Mouse (Mus musculus): ENCODE data around the gene Dnajc4. TPM values are rescaled to one million over a fixed set of nuclear protein-coding genes. Genes with fewer than 3 reads are reported as not detected.
A peak's percentile ranks its signal among the peaks of the same experiment; 100 is the strongest.

Gene Dnajc4
- polyA plus RNA-seq, 1 experiment = 36.7 TPM

- DNase-seq (ENCODE audit: extremely low spot score in 1 of 2, low spot score in 1 of 2) = peak in 1 of 2 experiments; percentile 74
Observed at GRCm38 (mm10) chr19:6950613-6951153, 41.7 kb downstream of the Dnajc4 start.

DNA sequence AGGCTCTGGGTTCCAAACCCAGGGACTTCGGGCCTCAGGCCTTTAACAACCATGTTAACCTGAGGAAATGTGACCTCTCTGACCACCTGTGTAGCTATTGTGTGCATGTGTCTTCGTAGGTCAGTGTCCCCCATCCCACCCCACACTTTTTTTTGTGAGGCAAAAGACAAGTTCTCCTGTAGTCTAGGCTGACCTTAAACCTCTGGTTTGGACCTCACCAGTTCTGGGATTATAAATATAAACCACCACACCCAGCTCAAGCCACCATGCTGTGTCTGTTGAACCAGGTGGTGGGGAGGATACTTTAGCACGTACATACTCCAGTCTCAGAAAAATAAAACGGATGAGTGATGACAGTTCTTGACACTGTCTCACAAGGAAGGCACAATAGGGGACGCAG lies 42.4 kb downstream of the Dnajc4 start:
- no peak for DNase-seq (ENCODE audit: extremely low spot score in 1 of 2, low spot score in 1 of 2)

DNA sequence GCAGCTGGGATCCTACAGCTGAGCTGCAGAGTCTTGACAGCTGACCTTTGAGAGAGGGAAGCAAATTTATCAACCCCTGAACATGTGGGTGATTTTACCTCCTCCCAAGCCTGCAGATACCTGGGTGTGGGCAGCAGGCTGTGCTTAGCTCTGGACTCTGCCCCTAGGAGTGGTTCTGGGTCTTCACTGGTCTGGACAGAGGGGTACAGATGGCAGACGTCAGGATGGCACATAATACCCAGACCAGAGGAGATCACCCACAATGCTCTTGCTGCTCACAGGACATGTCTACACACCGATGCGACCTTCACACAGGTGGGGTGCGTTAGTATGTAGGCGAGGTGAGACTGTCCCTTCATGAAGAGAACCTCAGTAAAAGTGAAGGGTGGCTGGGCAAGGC lies 42.8 kb downstream of the Dnajc4 start:
- no peak for DNase-seq (ENCODE audit: extremely low spot score in 1 of 2, low spot score in 1 of 2)

DNA sequence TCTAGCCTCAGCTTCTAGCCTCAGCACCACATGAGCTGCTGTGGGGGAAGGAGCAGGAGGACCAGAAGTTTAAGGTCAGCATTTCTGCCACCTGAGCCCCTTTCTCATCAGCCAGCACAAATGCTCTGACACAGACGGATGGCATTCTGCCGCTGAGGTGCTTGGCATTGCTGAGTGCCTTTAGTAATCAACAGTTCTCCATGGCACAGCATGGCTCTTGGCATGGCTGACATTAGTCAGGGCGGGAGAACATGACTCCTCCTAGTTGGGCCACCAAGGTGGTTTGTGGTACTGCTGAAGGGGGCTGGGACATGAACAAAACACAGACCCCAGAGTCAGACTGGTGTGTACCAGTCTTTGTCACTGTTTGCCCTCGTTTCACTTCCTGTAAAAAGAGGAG lies 44.2 kb downstream of the Dnajc4 start:
- no peak for DNase-seq (ENCODE audit: extremely low spot score in 1 of 2, low spot score in 1 of 2)

DNA sequence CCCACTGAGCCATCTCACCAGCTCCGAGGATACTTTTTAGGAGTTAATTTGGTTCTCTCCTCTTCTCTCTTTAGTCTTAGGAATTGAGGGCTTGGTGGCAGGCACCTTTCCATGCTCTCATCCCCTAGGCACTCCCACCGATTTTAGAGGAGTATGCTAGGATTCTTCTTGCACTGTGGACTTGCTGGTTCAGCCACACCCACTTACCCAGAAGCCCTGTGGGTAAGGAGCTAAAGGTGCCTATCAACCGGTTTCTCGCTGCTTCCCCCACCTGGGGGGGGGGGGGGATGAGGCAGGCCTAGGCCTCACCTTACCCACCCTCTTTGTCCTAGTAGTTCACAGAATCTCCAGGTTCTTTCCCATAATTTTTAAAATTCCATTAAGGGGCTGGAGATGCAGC lies 44.6 kb downstream of the Dnajc4 start:
- DNase-seq (ENCODE audit: extremely low spot score in 1 of 2, low spot score in 1 of 2) = no peak

GRCm38 (mm10) chr19:6943709-6944108 lies 48.7 kb downstream of the Dnajc4 start:
- no peak for DNase-seq (ENCODE audit: extremely low spot score in 1 of 2, low spot score in 1 of 2)

- no peak for DNase-seq (ENCODE audit: extremely low spot score in 1 of 2, low spot score in 1 of 2)
Observed at GRCm38 (mm10) chr19:6942764-6943163, 49.6 kb downstream of the Dnajc4 start.

- peak; percentile 93 to 95 for DNase-seq (ENCODE audit: extremely low spot score in 1 of 2, low spot score in 1 of 2)
Observed at GRCm38 (mm10) chr19:6942249-6942691, 50.1 kb downstream of the Dnajc4 start, which contains the start of gene Gpr137. TSS of gene Gpr137 (minus strand) at chr19:6942480.

- peak; percentile 77 to 94 for DNase-seq (ENCODE audit: extremely low spot score in 1 of 2, low spot score in 1 of 2)
Observed at GRCm38 (mm10) chr19:6941372-6942248, 50.8 kb downstream of the Dnajc4 start, which contains the start of gene Bad. TSS of gene Bad (plus strand) at chr19:6941861.

DNA sequence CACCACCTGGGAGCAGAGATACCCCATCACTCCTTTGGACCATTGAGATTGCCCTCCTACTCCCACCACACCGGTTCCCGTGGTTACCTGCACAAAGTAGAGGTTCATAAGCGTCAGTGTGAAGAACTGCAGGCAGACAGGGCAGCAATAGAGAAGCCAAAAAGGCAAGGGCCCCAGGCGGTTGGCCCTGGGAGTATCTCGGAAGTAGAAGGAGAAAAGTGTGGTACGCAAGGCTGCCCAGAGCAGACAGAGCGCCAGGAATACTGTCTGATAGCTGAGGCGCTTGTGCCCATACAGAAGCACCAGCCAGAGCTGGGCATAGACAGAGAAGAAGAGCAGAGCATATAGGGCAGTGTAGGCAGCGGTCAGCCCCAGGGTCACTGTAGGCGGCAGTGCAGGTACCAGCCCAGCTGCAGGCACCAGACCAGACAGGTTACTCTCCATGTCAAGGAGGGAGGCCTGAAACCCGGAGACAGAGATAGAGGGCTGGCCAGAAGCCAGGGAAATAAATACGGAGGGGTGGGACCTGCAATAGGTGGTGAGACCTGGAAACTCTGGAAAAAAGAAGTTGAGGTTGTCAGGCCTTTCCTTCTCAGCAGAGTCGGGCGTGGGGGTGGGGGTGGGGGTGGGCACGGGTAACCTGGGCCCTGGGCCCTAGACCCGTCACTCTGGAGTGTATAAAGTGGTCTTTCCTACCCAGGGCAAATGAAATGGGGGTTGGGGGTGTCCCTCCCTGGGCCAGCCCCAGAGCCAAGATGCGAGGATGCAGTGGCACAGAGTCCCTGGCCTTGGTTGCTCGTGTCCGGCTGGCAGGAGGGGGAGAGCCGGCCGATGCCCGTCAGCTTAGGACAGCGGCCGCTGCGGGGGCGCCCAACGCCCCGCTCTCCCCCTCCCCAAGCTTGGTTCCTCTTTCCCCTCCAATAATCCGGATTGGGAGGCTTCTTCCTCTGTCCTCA lies 51.7 kb downstream of the Dnajc4 start:
- no peak for DNase-seq (ENCODE audit: extremely low spot score in 1 of 2, low spot score in 1 of 2)

DNA sequence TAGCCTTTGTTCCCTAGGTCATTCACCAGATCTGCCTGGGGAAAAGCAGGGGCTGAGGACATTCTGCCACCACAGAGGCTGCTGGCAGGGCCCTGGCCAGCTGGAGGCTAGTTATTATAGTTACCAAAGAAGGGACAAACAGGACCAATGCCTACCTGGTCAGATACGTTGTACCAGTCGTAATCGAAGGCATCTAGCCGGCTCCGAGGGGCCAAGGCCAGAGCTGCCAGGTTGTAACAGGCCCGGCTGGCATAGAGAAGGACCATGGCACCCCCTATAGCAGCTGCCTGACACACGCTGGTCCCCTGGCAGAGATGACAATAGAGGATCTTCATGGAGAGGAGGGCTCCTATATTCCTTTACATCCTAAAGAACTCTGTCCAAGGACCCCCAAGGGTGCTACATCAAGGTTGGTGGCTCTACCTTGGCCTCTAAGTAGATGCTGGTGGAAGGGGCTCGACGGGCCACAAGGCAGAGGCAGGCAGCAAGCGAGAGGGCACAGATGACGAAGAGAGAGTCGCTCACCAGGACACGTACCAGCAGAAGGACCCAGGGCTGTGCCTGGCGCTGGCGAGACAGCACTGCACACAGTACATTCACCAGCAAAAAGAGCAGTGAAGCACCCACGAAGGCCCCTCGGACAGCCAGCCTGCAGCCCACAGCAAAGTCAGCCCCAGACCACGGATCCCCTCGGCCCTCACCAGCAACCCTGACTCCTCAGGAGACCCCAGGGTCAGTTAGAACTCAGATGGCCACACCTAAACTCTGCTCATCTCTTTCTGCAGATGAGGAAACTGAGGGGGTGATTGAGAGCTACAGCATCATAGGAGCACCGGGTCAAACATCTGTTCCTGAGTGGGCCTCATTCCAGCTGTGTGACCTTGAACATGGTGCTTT lies 53.0 kb downstream of the Dnajc4 start:
- DNase-seq (ENCODE audit: extremely low spot score in 1 of 2, low spot score in 1 of 2) = no peak

Other genes starting within 250 kb of the Dnajc4 start
- 34.1 and 36.9 TPM in 2 replicates for gene Rps6ka4, start 151.9 kb downstream of the Dnajc4 start, polyA plus RNA-seq (2012; rRNA removed)
- 2.5 and 3.8 TPM in 2 replicates for gene Ccdc88b, start 134.4 kb downstream of the Dnajc4 start, polyA plus RNA-seq (2012; rRNA removed)
- gene Trmt112, start 82.9 kb downstream of the Dnajc4 start, polyA plus RNA-seq (2012; rRNA removed) = 89.9 and 99.5 TPM in 2 replicates
- 322 and 340 TPM in 2 replicates for gene Prdx5, start 82.5 kb downstream of the Dnajc4 start, polyA plus RNA-seq (2012; rRNA removed)
- gene Esrra, start 70.8 kb downstream of the Dnajc4 start, polyA plus RNA-seq (2012; rRNA removed) = 67.7 and 70.5 TPM in 2 replicates
- gene Catsperz, start 67.2 kb downstream of the Dnajc4 start, polyA plus RNA-seq (2012; rRNA removed) = 11.9 and 16.0 TPM in 2 replicates
- 22.3 and 30.5 TPM in 2 replicates for gene Kcnk4, start 58.1 kb downstream of the Dnajc4 start, polyA plus RNA-seq (2012; rRNA removed)
- gene Bad, start 50.7 kb downstream of the Dnajc4 start, polyA plus RNA-seq (2012; rRNA removed) = 55.1 and 65.8 TPM in 2 replicates
- gene Gpr137, start 50.1 kb downstream of the Dnajc4 start, polyA plus RNA-seq (2012; rRNA removed) = 105 TPM in 2 replicates
- 56.4 and 59.8 TPM in 2 replicates for gene Ppp1r14b, start 17.6 kb downstream of the Dnajc4 start, polyA plus RNA-seq (2012; rRNA removed)
- 19.6 and 21.8 TPM in 2 replicates for gene Plcb3, start 16.1 kb downstream of the Dnajc4 start, polyA plus RNA-seq (2012; rRNA removed)
- gene Fkbp2, start 12.1 kb downstream of the Dnajc4 start, polyA plus RNA-seq (2012; rRNA removed) = 207 and 212 TPM in 2 replicates
- 102 and 108 TPM in 2 replicates for gene Vegfb, start 4.9 kb downstream of the Dnajc4 start, polyA plus RNA-seq (2012; rRNA removed)
- 12.5 and 12.9 TPM in 2 replicates for gene Nudt22, start 3.5 kb upstream of the Dnajc4 start, polyA plus RNA-seq (2012; rRNA removed)
- 24.7 and 25.4 TPM in 2 replicates for gene Trpt1, start 3.6 kb upstream of the Dnajc4 start, polyA plus RNA-seq (2012; rRNA removed)
- 5.1 and 5.5 TPM in 2 replicates for gene Fermt3, start 26.9 kb upstream of the Dnajc4 start, polyA plus RNA-seq (2012; rRNA removed)
- 141 and 148 TPM in 2 replicates for gene Stip1, start 47.4 kb upstream of the Dnajc4 start, polyA plus RNA-seq (2012; rRNA removed)
- gene Macrod1, start 64.2 kb upstream of the Dnajc4 start, polyA plus RNA-seq (2012; rRNA removed) = 22.3 and 27.2 TPM in 2 replicates
- gene Flrt1, start 113.2 kb upstream of the Dnajc4 start, polyA plus RNA-seq (2012; rRNA removed) = 8.1 TPM in 2 replicates
- gene Otub1, start 213.7 kb upstream of the Dnajc4 start, polyA plus RNA-seq (2012; rRNA removed) = 253 and 260 TPM in 2 replicates
- 1,156 and 1,379 TPM in 2 replicates for gene Cox8a, start 225.0 kb upstream of the Dnajc4 start, polyA plus RNA-seq (2012; rRNA removed)
- gene Naa40, start 248.6 kb upstream of the Dnajc4 start, polyA plus RNA-seq (2012; rRNA removed) = 73.6 and 74.1 TPM in 2 replicates

Measured in frontal cortex, adult 2 months (tissue).